Mouse (Mus musculus): Measurements from ENCODE around the gene Olr1.

- TF ChIP-seq CTCF (IDR thresholded peaks at IDR 0.05; ENCODE audit: low read depth) (peak; percentile 94), EP300 (IDR thresholded peaks at IDR 0.05; ENCODE audit: low read depth) (no peak)
Observed at GRCm38 (mm10) chr6:129543709-129544606, 37.0 kb upstream of the Olr1 start.
